Mouse (Mus musculus) right cerebral cortex, postnatal 36 days (tissue): ENCODE results near the gene Hist1h4c.

ENCODE experiments used
- DNase-seq, 2 experiments: peaks; one replicate each; pipeline ENCODE4 v3.0.0; 2022; ENCODE audit warnings: low spot score in 2 of 2, mixed read lengths in 1 of 2

Hist1h4c gene

DNA sequence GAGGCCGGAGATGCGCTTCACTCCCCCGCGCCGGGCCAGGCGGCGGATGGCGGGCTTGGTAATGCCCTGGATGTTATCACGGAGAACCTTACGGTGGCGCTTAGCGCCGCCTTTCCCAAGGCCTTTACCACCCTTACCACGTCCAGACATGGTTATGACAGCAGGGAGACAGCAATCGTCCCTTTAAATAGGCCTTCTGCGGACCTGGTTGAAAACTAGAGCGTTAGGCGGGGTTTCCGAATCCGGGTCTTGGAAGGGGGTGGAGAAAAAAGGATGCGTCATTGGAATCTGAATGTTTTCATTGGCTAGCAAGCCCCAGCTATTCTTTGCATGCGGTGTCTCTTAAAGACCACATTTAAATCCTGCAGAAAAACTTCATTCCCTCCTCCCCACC lies at the start of gene Hist1h4c:
Hist1h4c (minus strand) TSS at position 155 of the 394 bp plus-strand sequence.
- DNase-seq: peak; percentile 95 to 97

DNA sequence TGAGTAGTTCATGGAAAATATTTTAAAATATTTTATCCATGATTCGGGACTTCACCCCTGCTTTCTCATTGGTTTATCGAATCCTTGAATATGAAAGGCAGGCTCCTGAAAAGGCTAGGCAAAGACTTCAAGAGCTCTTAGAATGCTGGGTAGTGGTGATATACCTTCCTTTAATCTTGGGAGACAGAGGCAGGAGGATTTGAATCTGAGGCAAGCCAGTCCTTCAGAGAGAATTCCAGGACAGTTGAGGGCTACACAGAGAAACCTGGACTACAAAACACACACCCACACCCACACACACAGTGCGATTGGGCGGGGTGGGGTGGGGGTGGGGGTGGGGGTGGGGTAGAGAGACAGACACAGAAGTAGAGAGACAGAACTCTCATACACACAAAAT lies 49.6 kb upstream of the Hist1h4c start:
- DNase-seq: no peak

DNA sequence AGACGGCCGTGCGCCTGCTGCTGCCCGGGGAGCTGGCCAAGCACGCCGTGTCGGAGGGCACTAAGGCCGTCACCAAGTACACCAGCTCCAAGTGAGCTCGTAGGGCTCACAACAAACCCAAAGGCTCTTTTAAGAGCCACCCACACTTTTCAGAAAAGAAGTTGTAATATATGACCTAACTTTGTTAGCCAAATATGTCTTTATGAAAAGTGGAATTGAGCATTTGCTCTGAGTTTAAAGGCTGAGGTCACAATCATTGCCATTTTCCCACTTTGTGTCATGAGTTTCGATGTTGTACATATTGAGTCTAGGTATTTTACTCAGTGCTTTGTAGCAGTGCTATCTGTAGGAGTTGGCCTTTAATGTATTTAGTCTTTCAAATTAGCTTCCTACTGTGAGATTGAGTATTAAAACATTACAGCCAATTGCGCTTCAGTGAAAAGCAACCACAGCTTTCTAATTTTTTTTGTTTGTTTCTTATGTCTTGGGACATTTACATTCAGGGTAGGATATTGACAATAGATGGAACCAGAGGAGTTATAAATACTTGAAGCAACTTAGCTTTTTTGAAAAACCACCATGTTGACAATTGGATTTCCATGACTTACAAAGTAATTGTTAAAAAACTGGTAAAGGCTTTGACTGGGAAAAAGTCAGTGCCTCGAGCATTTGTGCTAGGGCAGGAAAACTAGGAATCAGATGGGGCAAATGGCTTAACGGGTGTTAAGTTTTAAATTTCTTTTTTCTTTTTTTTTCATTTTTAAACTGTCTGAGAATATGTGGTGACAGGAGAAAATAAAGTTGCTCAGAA lies 49.0 kb upstream of the Hist1h4c start:
- no peak for DNase-seq

DNA sequence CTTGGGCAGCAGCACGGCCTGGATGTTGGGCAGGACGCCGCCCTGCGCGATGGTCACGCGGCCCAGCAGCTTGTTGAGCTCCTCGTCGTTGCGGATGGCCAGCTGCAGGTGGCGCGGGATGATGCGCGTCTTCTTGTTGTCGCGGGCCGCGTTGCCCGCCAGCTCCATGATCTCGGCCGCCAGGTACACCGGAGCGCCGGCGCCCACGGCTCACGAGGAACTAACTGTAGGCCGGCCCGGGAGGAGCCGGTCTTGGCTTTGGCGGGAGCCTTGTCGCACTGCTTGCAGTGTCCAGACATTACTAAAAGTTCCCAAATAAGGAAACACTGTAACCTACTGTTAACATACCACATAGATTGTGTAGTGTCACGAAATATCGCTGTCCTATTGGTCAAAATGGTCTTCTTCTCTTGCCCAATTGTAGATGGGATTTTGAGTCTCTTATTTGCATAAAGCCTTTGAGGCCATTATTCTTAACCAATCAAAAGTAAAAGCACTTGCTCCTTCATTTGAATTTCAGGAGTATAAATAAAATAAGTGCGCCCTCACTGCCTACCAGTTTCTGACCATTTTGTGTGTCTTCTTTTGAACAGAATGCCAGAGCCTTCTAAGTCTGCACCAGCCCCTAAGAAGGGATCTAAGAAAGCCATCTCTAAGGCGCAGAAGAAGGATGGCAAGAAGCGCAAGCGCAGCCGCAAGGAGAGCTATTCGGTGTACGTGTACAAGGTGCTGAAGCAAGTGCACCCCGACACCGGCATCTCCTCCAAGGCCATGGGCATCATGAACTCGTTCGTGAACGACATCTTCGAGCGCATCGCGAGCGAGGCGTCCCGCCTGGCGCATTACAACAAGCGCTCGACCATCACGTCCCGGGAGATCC lies 48.2 kb upstream of the Hist1h4c start, which contains the start of gene Hist1h2bb:
Hist1h2bb (plus strand) TSS at position 534 of the 880 bp plus-strand sequence.
- DNase-seq: peak; percentile 53 to 76

DNA sequence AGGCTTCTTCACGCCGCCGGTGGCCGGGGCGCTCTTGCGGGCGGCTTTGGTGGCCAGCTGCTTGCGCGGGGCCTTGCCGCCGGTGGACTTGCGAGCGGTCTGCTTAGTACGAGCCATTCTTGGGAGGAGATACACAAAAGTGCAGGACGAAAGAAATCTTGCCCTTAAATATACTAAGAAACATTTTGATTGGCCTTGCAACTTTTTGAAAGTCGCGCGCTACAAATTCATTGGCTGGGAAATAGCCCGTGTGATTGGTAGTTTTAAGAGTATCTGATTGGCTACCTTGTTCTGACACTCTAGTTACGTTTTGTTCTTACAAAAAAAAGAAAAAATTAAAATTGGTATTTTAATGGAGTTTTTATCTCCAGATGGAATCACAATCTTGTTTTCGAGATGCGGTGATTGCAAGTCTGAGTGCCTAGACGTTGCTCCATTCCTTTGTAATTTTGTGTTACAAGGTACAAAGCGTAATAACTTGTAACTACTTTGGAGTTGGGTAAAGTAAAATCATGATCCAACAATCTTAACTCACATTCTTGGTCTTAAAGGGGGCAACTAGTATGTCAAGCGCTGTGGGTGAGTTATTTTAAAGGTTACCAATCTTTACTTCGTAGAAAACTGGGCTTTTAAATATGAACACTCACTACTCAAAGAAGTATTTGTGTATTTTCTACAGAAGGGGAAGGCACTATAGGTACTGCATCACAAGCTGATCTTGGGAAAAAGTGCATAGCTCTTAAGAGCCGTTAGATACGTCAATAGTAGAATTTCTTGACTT lies 47.3 kb upstream of the Hist1h4c start, which contains the start of gene Hist1h3c:
Hist1h3c (minus strand) TSS at position 222 of the 781 bp plus-strand sequence.
- peak; percentile 60 to 79 for DNase-seq

DNA sequence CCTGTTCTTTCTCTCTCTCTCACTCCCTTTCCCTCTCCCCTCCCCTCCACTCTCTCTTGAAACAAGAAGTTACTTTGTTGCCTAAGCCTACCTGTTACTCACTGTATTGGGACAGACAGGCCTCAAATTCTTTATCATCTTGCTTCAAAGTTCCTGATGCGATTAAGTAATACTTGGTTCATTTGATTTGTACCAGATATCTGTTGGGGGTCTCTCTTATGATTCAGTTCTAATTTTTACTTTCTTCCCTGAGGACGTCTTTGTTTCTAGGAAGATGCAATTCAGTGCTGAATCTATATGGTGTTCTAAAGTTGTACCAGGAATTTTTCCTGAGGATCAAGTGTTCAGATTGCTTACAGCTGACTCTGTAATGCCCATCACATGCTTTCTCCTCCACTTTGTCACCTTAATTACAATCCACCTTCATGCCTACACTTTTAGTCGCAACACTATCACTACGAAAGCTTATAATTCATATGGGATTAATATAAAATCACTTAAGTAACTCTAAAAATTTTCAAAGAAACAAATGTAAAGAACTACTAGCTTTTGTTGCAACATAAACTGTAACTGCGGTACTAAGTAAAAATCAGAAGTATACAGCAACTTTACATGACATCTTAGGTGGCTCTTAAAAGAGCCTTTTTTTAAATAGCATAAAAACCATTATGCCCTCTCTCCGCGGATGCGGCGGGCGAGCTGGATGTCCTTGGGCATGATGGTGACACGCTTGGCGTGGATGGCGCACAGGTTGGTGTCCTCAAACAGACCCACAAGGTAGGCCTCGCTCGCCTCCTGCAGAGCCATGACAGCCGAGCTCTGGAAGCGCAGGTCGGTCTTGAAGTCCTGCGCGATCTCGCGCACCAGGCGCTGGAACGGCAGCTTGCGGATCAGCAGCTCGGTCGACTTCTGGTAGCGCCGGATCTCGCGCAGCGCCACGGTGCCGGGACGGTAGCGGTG lies 46.4 kb upstream of the Hist1h4c start:
- no peak for DNase-seq

DNA sequence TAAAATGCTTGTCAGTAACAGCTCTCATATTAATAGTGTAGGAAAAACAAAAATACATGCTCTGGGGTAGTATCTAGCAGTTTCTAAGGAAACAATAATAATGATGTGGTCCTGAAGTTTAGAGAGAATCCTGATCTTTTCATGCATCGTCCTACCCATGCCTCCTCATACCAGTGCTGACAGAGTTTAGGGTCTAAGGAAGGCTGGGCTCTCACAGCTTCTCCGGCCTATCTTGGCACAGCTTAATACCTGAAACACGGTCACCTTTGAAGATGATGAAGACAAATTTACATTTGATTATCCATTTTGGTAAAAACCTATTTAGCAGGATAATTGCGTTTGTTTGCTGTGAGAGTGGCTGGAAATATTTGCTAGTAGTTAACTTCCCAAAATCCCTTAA lies 45.7 kb upstream of the Hist1h4c start:
- no peak for DNase-seq

DNA sequence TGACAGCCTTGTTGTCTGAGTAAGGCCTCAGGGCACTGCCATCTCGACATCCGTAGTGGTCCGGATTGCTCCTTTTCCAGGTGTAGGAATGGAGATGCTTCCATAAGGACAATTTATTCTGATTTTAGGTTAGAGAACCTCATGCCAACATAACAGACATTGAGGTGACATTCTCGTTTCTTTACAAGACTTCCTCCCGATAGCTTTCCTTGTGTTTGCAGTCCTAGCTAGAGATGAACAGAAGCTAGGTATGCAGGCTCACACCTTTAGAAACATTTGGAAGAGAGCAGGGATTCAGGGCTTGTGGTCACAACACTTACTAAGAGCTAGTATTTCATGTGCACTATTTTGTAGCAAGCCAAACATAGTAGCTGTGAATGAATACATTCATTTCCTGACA lies 45.0 kb upstream of the Hist1h4c start:
- no peak for DNase-seq

DNA sequence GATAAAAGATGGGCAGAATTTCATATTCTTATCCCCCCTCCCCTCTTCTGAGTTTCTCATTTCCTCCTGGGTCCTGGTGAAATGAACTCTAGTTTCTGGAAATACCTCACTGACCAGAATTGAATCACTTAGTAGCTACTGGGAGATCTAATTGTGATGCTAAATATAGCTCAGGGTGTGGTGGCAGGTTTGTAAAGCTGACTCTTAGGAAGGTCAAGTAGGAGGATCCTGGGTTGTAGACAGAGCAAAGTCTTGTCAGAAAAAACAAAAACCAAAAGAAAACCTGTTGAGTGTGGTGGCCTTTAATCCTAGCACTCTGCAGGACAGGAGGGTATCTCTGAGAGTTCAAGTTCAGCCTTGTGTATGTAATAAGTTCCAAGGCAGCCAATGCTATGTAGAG lies 43.8 kb upstream of the Hist1h4c start:
- DNase-seq: no peak

DNA sequence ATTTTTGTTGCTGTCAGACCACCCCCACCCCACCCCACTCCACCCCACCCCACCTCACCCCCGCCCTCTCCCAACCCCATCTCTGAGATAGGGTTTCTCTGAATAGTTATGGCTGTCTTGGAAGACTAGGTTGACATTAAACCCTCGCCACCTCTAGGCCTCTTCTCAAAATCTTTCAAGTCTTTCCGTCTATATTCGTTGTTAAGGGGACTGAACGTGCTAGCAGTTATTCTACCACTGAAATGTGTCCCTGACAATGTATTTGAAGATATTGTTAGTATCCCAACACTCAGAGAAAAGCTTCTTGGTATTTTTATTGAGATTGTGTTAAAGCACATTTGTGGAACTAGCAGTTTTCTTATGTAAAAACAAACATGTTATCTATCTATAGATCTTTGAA lies 42.7 kb upstream of the Hist1h4c start:
- no peak for DNase-seq

DNA sequence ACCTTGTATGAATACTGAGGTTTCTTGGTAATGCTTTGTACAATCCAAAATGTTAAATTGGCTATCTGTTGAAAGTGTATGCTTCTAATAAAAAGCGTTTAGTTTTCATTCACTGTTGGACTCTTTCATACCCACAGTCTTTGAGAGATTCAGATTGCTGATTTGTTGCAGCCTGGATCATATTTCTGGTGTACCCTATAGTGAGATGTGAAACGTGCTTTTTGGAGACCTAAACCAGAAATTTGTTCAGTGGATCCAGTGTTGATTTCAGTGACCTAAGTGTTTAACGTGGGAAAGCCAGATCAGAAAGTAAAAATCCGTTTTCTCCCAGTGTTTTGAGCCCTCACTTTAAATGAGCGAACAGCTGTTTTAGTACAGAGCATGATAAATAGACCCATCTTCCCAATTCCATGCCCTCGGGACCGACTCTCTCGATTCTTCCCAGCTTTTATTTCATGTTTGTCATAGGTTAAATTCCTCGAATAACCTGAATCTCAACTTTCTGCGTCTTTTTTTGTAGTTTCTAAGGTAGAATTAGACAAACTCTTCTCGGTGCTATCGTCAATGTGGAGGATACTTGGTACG lies 42.1 kb upstream of the Hist1h4c start:
- DNase-seq: no peak

DNA sequence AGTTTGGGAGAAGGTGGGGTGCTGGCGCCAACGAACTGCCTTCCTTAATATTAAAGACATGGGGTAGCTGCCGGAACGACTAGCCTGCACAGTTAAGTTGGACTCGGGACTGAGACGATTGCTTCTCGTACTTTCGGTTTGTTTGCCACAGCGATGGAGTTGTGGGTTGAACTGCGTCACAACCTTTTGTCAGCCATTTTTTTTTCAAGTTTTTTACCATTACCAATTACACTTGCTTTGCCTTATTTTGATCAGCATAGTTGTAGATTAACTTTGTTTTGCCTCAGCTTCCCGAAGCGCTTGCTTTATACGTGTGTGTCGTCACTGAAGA lies 41.6 kb upstream of the Hist1h4c start:
- DNase-seq: no peak

DNA sequence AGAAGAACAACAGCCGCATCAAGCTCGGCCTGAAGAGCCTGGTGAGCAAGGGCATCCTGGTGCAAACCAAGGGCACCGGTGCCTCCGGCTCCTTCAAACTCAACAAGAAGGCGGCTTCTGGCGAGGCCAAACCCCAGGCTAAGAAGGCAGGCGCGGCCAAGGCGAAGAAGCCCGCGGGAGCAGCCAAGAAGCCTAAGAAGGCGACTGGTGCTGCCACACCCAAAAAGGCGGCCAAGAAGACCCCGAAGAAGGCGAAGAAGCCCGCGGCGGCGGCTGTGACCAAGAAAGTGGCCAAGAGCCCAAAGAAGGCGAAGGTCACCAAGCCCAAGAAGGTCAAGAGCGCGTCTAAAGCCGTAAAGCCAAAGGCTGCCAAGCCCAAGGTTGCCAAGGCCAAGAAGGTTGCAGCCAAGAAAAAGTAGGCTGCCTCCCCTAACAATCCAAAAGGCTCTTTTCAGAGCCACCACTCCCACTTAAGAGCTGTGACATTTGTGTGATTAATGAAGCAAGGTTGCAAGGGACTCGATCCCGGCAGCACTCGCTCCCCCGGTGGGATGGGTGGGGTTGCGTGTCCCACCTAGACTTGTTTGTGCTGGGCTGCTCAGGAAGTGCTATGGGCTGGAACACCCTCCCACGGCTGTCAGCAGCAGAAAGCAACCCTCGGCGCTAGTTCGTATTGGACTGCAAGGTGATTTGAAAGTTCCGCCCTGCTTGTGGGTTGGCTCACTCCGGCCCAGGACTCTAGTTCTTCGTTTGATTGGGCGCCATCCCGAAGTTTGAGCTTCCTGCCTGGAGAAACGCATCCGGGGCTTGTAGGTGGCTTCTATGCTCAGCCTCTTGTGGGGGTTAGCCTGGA lies 41.0 kb upstream of the Hist1h4c start:
- DNase-seq: peak; percentile 94 to 97

DNA sequence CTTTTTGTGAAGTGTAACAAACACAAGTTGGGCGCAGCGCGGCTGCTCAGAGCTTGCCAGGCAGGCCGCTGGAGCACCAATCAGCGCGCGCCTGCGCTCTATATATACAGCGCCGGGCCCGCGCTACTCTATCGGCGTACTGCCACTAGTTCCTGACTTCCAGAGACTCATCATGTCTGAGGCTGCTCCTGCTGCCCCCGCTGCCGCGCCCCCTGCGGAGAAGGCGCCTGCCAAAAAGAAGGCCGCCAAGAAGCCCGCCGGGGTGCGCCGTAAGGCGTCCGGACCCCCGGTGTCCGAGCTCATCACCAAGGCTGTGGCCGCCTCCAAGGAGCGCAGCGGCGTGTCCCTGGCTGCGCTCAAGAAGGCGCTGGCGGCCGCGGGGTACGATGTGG lies 40.4 kb upstream of the Hist1h4c start, which contains the start of gene Hist1h1c:
Hist1h1c (plus strand) TSS at position 132 of the 392 bp plus-strand sequence.
- DNase-seq: peak; percentile 88 to 91

DNA sequence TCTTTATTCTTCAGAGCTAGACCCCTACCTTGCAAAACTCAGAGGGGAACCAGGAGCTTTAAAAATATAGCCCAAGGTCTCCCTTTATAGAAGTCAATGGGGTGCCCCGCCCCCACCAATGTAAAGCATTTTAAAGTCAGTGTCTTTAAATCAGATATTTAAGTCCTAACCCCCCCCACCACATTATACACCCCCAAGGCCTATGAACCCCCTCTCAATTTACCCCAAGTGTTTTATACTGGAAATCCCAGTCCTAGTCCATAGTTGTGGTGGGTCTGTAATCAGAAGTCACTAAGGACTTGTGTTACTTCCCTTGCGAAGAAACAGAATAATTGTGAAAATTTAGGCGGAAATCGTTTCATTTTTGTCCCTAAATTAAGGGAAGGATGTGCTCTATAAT lies 39.8 kb upstream of the Hist1h4c start:
- no peak for DNase-seq

DNA sequence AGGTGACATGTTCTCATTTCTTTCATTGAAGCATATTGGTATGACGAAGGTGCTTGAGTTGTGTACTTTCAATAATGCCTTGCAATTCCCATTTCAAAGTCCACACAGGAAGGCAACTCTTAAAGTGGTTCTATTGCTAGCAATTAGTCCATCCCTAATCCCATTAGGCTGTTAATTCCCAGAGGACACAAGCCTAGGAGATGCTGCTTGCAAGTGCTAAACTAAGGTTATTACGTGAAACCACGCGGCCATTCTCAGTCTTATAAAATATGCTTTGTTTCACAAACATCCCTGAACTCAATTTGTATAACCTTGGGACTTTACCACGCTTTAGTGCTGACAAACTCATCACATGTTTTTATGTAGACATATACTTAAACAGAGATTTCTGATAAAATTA lies 38.8 kb upstream of the Hist1h4c start:
- no peak for DNase-seq

DNA sequence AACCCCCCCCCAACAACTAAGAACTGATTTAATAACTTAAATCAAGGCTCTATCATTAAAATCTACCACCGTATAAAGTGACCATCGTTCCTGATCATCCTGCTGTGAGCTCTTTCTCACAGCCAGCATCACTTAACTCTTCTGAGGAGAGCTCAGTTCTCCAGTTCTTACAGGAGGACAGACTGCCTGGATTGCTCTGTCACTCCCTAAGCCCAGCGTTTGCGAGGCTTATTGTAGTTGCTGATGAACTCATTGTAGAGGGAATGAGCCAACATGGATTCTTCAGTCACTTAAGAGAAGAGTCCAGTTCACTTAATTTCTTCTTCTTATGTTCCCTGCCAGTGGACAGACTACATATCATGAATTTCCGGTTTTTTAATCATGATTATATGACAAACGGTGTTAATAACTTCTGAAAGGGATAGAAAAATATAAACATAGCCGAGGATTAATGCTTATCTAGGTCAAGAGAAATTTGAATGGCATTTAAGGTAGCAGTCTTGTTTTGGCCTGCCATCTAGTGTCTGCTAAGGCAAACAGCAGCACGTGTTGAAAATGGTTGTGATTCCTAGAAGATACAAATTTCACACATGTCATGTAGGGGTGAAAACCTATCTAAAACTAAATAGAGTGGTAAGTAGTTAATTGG lies 34.0 kb upstream of the Hist1h4c start:
- no peak for DNase-seq

DNA sequence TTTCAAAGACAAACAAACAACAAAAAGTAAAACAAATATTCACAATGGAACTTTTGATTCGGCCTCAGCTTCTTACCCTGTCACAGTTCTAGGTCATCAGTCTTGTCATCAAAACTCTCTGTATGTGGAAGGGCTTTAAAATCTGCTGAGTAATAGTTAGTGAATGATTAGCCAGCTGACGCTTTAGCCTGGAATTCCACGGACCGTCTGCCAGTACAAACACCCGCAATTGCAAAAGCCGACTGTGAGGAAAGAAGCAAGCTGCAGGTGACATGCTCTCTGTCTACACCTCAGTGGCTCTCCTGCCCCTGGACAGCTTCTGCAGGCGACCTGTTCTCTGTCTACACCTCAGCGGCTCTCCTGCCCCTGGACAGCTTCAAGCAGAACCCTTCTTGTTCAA lies 32.2 kb upstream of the Hist1h4c start:
- no peak for DNase-seq

DNA sequence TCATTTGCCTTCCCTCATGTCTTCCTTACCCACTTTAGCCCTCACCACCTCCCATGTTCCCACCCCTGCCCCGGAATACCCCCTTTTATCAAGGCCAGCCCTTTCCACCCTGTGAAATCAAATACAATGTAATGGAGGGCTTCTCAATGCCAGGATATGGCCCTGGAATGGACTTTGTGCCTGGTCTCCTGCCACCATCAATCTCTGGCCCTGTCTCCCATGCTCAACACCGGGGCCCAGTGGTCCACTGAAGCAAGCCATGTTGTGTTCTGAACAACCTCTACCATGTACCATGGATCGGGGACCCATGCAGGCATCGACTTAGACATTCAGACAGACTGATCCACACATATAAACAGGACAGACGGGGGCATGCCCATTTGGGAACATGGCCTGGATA lies 31.5 kb upstream of the Hist1h4c start:
- no peak for DNase-seq
